Mouse (Mus musculus): ENCODE results near the gene Atp2a1. TPM values are rescaled to one million over a fixed set of nuclear protein-coding genes. Genes with fewer than 3 reads are reported as not detected.

Gene Atp2a1
- polyA plus RNA-seq (2015; fragmentation: Nextera tagmentation; extraction: Ambion mirVana), result 0.72 and 1.8 TPM in 2 replicates

- 45% methylated on average over 5 of the region's 5 CpGs for WGBS
- Histone ChIP-seq H3K4me2 (no peak within 1 kb of the TSS), H3K4me3 (no peak within 1 kb of the TSS), H3K9me3 (replicated peaks) (no peaks in the 10 kb centered on the region), H3K4me1 (replicated peaks) (peaks cover 44% of the 10 kb centered on the region), H3K27me3 (no peaks in the 10 kb centered on the region), H3K9ac (no peak within 1 kb of the TSS), H3K27ac (no peak within 1 kb of the TSS), H3K36me3 (peaks cover 18% of the 10 kb centered on the region)
- no peak for ATAC-seq (replicated peaks; ENCODE audit: insufficient number of reproducible peaks, insufficient read depth, low FRiP score, low read depth)
Measured at GRCm38 (mm10) chr7:126463004-126463403, at the start of gene Atp2a1. Atp2a1 (minus strand) TSS chr7:126463108.

- WGBS, result 65% methylated on average over 3 of the region's 3 CpGs
- ATAC-seq (replicated peaks; ENCODE audit: insufficient number of reproducible peaks, insufficient read depth, low FRiP score, low read depth), result no peak
- H3K4me3 ChIP-seq, result no peak overlapping the region
Measured at GRCm38 (mm10) chr7:126511287-126511686, 48.4 kb upstream of the Atp2a1 start.

GRCm38 (mm10) chr7:126507126-126507778 lies 44.3 kb upstream of the Atp2a1 start:
- no peak overlapping the region for H3K27ac ChIP-seq
- no peak overlapping the region for H3K9ac ChIP-seq
- H3K27me3 ChIP-seq, result no peaks in the 10 kb centered on the region
- no peak for ATAC-seq (replicated peaks; ENCODE audit: insufficient number of reproducible peaks, insufficient read depth, low FRiP score, low read depth)
- H3K4me1 ChIP-seq (replicated peaks), result peaks cover 5% of the 10 kb centered on the region
- H3K4me3 ChIP-seq, result no peak overlapping the region
- 75% methylated on average over 8 of the region's 8 CpGs for WGBS
- H3K4me2 ChIP-seq, result no peak overlapping the region
- H3K9me3 ChIP-seq (replicated peaks), result no peaks in the 10 kb centered on the region
- no peaks in the 10 kb centered on the region for H3K36me3 ChIP-seq

More at GRCm38 (mm10) chr7:126511287-126511686, 48.4 kb upstream of the Atp2a1 start:
- H3K36me3 ChIP-seq, result no peaks in the 10 kb centered on the region
- H3K4me2 ChIP-seq, result no peak overlapping the region
- H3K9me3 ChIP-seq (replicated peaks), result no peaks in the 10 kb centered on the region
- H3K4me1 ChIP-seq (replicated peaks), result no peaks in the 10 kb centered on the region
- no peak overlapping the region for H3K27ac ChIP-seq
- H3K27me3 ChIP-seq, result no peaks in the 10 kb centered on the region
- H3K9ac ChIP-seq, result no peak overlapping the region

- no peaks in the 10 kb centered on the region for H3K9me3 ChIP-seq (replicated peaks)
- H3K36me3 ChIP-seq, result peaks cover 13% of the 10 kb centered on the region
- H3K4me1 ChIP-seq (replicated peaks), result peaks cover 16% of the 10 kb centered on the region
- H3K9ac ChIP-seq, result no peak overlapping the region
- 48% methylated on average over 2 of the region's 2 CpGs for WGBS
- H3K4me2 ChIP-seq, result no peak overlapping the region
- no peak overlapping the region for H3K27ac ChIP-seq
- no peak for ATAC-seq (replicated peaks; ENCODE audit: insufficient number of reproducible peaks, insufficient read depth, low FRiP score, low read depth)
- no peak overlapping the region for H3K4me3 ChIP-seq
- H3K27me3 ChIP-seq, result no peaks in the 10 kb centered on the region
Measured at GRCm38 (mm10) chr7:126504913-126505312, 42.0 kb upstream of the Atp2a1 start.

GRCm38 (mm10) chr7:126503273-126503878 lies 40.5 kb upstream of the Atp2a1 start, which contains the start of gene Atxn2l:
Atxn2l (minus strand) TSS chr7:126503437.
- under 1% methylated on average over 64 of the region's 72 CpGs for WGBS
- H3K4me3 ChIP-seq, result peak within 1 kb of the TSS; percentile 72
- peak within 1 kb of the TSS; percentile 85 for H3K4me2 ChIP-seq
- peaks cover 16% of the 10 kb centered on the region for H3K4me1 ChIP-seq (replicated peaks)
- no peaks in the 10 kb centered on the region for H3K27me3 ChIP-seq
- no peaks in the 10 kb centered on the region for H3K9me3 ChIP-seq (replicated peaks)
- H3K36me3 ChIP-seq, result peaks cover 28% of the 10 kb centered on the region
- peak within 1 kb of the TSS; percentile 99 for H3K9ac ChIP-seq
- H3K27ac ChIP-seq, result peak within 1 kb of the TSS; percentile 99
- ATAC-seq (replicated peaks; ENCODE audit: insufficient number of reproducible peaks, insufficient read depth, low FRiP score, low read depth), result peak; percentile 87

- Histone ChIP-seq H3K4me3 (peak overlapping the region; percentile 72), H3K36me3 (peaks cover 35% of the 10 kb centered on the region), H3K4me2 (peak overlapping the region; percentile 85), H3K4me1 (replicated peaks) (peaks cover 16% of the 10 kb centered on the region), H3K9ac (peak overlapping the region; percentile 99), H3K9me3 (replicated peaks) (no peaks in the 10 kb centered on the region), H3K27ac (peak overlapping the region; percentile 99), H3K27me3 (no peaks in the 10 kb centered on the region)
- WGBS, result under 1% methylated on average over 38 of the region's 40 CpGs
- ATAC-seq (replicated peaks; ENCODE audit: insufficient number of reproducible peaks, insufficient read depth, low FRiP score, low read depth), result no peak; the same call in 1 of the 2 replicates
Measured at GRCm38 (mm10) chr7:126502751-126503150, 39.8 kb upstream of the Atp2a1 start.

GRCm38 (mm10) chr7:126502023-126502741 lies 39.3 kb upstream of the Atp2a1 start:
- Histone ChIP-seq H3K9ac (peak overlapping the region; percentile 99), H3K4me3 (peak overlapping the region; percentile 72), H3K36me3 (peaks cover 40% of the 10 kb centered on the region), H3K4me2 (peak overlapping the region; percentile 85), H3K4me1 (replicated peaks) (peaks cover 16% of the 10 kb centered on the region), H3K27me3 (no peaks in the 10 kb centered on the region), H3K27ac (peak overlapping the region; percentile 99), H3K9me3 (replicated peaks) (no peaks in the 10 kb centered on the region)
- peak; percentile 89 for ATAC-seq (replicated peaks; ENCODE audit: insufficient number of reproducible peaks, insufficient read depth, low FRiP score, low read depth)
- WGBS, result under 1% methylated on average over 56 of the region's 57 CpGs

GRCm38 (mm10) chr7:126501684-126502022 lies 38.7 kb upstream of the Atp2a1 start:
- ATAC-seq (replicated peaks; ENCODE audit: insufficient number of reproducible peaks, insufficient read depth, low FRiP score, low read depth), result no peak
- H3K9ac ChIP-seq, result peak overlapping the region; percentile 79
- peaks cover 16% of the 10 kb centered on the region for H3K4me1 ChIP-seq (replicated peaks)
- WGBS, result 4% methylated on average over 9 of the region's 9 CpGs
- H3K27me3 ChIP-seq, result no peaks in the 10 kb centered on the region
- peaks cover 46% of the 10 kb centered on the region for H3K36me3 ChIP-seq
- peak overlapping the region; percentile 85 for H3K4me2 ChIP-seq
- H3K27ac ChIP-seq, result peak overlapping the region; percentile 99
- H3K4me3 ChIP-seq, result peak overlapping the region; percentile 72
- no peaks in the 10 kb centered on the region for H3K9me3 ChIP-seq (replicated peaks)

- Histone ChIP-seq H3K9me3 (replicated peaks) (no peaks in the 10 kb centered on the region), H3K4me3 (no peak overlapping the region), H3K4me2 (no peak overlapping the region), H3K4me1 (replicated peaks) (peaks cover 16% of the 10 kb centered on the region), H3K36me3 (peaks cover 68% of the 10 kb centered on the region), H3K9ac (no peak overlapping the region), H3K27me3 (no peaks in the 10 kb centered on the region), H3K27ac (no peak overlapping the region)
- 91% methylated on average over 7 of the region's 7 CpGs for WGBS
- ATAC-seq (replicated peaks; ENCODE audit: insufficient number of reproducible peaks, insufficient read depth, low FRiP score, low read depth), result no peak
Measured at GRCm38 (mm10) chr7:126499416-126499815, 36.5 kb upstream of the Atp2a1 start.

- H3K9ac ChIP-seq, result no peak overlapping the region
- H3K27ac ChIP-seq, result no peak overlapping the region
- peaks cover 12% of the 10 kb centered on the region for H3K4me1 ChIP-seq (replicated peaks)
- no peak overlapping the region for H3K4me3 ChIP-seq
- no peak for ATAC-seq (replicated peaks; ENCODE audit: insufficient number of reproducible peaks, insufficient read depth, low FRiP score, low read depth)
- WGBS, result 91% methylated on average over 12 of the region's 12 CpGs
- no peaks in the 10 kb centered on the region for H3K9me3 ChIP-seq (replicated peaks)
- no peak overlapping the region for H3K4me2 ChIP-seq
- H3K27me3 ChIP-seq, result no peaks in the 10 kb centered on the region
- H3K36me3 ChIP-seq, result peaks cover 82% of the 10 kb centered on the region
Measured at GRCm38 (mm10) chr7:126497966-126498365, 35.1 kb upstream of the Atp2a1 start.

- ATAC-seq (replicated peaks; ENCODE audit: insufficient number of reproducible peaks, insufficient read depth, low FRiP score, low read depth), result no peak
- Histone ChIP-seq H3K9me3 (replicated peaks) (no peaks in the 10 kb centered on the region), H3K36me3 (peaks cover 96% of the 10 kb centered on the region), H3K9ac (no peak overlapping the region), H3K4me3 (no peak overlapping the region), H3K27ac (no peak overlapping the region), H3K4me1 (replicated peaks) (peaks cover 9% of the 10 kb centered on the region), H3K4me2 (no peak overlapping the region), H3K27me3 (no peaks in the 10 kb centered on the region)
- WGBS, result 83% methylated on average over 5 of the region's 5 CpGs
Measured at GRCm38 (mm10) chr7:126496475-126496874, 33.6 kb upstream of the Atp2a1 start.

Measured in heart, embryonic 15.5 days (tissue).